Mouse (Mus musculus) cerebellum, adult (tissue): ENCODE measurements at regions not wholly inside any gene's neighbourhood (a gene's known extent, or its start where the extent isn't known, plus 50 kb on each side); places are given as distances from the start of the nearest gene placed in this dataset.

Experiments
- ATAC-seq: cut with Nextera tagmentation; 2 replicates; pipeline ENCODE4 v1.9.2; 2017; ENCODE audit warnings: mild to moderate bottlenecking, moderate library complexity, mixed read lengths; ENCODE audit not compliant: insufficient number of reproducible peaks, low FRiP score, low TSS enrichment

GRCm38 (mm10) chr2:124772055-124772708 lies 295.7 kb upstream of the Slc24a5 start:
- no peak for ATAC-seq

DNA sequence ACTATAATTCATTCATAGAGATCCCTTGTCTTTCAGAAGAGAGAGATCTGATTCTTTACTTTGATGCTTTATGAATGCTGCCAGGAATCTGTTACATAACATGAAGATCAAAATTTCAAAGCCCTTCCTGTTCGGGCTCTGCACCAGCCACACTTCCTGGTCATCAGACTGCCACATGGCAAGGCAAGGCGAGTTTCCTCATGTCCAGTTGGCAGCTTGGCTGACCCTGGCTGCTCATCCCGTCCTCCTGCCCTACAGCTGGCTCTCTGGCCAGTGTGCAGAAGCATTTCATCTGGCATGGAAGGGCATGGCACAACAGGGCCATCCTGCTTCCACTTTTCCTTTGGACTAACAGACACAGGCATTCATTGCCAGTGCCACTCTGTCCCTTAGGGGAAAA lies 292.2 kb upstream of the Slc24a5 start:
- ATAC-seq, result peak; percentile 85

GRCm38 (mm10) chr2:124792633-124793036 lies 275.3 kb upstream of the Slc24a5 start:
- peak; percentile 84 for ATAC-seq

GRCm38 (mm10) chr2:124811709-124812108 lies 256.2 kb upstream of the Slc24a5 start:
- no peak for ATAC-seq

- no peak for ATAC-seq
Measured at GRCm38 (mm10) chr2:124816814-124817213, 251.1 kb upstream of the Slc24a5 start.

- no peak for ATAC-seq
Measured at GRCm38 (mm10) chr2:124819846-124820245, 248.1 kb upstream of the Slc24a5 start.

- no peak for ATAC-seq
Measured at GRCm38 (mm10) chr2:124820821-124821220, 247.1 kb upstream of the Slc24a5 start.

DNA sequence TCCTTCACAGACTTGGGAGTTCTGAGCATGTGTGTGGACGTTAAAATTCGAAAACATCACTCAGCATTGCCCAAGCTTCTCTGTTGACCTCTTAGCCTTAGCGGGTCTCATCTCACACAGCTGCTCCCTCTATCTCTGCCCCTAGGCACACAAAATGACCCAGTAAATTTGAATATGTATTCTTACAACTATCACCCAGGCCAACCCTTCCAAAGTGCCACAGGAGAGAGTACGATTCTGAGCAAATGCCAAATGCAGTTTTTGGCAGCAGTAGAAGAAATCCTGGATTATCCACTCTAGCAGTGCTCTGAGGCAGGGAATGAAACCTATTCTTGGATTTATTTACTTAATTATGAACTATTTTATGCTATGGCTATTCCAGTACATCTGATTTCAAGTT lies 246.6 kb upstream of the Slc24a5 start:
- no peak for ATAC-seq

DNA sequence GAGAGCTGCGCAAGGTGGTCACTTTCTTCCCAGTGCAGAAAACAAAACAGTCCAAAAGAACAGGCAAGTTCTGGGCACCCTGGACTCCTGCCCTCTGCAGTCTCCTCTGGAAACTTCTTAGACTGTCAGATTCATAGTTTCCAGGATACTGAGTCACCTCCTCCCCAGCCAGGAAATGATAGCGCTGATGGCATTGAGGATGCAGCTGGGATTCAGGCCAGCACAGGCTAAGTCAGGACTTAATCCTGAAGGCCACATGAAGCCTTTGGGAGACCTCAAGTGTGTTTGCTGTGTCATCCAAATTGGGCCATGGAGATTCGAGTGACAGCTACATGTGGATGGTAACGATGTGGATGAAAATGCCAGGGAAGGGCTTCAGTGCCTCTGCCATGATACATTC lies 219.1 kb upstream of the Slc24a5 start:
- ATAC-seq, result no peak

DNA sequence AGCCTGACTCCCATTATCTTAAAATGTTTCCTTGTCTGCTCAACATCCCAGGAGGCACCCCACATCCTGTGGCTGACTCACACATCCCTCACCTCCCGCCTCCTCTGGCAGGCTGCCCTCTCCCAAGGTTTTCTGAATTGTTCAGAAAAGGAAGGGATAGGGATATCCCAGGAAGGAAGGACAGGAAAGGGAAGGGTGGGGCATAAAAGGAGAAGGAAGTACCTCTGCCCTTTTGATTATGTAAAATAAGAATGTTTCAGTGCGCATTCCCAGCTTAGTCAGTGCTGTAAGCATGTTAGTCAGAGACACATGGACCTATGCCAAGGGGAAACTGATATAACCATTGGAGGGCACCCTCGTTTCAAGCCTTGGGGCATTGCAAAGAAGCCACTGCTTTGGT lies 209.4 kb upstream of the Slc24a5 start:
- no peak for ATAC-seq

GRCm38 (mm10) chr2:124888209-124888608 lies 179.7 kb upstream of the Slc24a5 start:
- no peak for ATAC-seq

DNA sequence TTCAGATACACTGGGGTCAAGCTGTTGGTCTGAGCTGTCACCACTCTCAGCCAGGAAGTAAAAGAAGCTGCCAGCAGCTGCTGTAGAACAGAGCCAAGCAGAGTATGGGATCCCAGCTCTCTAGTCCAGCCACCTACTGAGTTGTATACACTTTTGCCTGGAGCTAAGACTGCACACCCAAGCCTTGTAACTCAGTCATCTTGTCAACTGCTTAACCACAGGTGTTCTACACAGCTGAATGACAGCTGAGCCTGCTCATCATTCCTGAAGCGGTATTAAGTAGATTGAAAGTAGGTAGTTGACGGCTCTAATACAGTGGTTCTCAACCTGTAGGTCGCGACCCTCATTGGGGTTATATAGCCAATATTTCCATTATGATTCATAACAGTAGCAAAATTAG lies 172.9 kb upstream of the Slc24a5 start:
- ATAC-seq, result no peak

- no peak for ATAC-seq
Measured at GRCm38 (mm10) chr2:124903556-124903955, 164.4 kb upstream of the Slc24a5 start.

DNA sequence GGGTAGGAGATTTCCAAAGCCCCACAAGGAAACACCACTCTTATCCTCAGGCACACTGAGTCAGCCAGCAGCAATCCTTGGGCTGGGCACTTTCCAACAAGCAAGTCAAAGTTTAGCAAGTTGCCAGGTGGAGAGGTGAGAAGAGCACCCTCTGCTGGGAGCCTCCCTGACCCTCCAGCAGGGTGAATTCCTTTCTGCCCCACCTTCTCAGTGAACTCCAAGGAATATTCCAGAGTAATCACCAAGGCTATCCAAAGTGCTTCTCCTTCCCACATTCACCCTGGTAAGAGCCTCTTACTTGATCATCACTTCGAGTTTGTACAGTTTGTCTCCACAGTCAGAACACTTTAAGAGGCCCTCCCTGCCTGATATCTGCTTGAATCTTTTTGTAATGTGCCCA lies 162.8 kb upstream of the Slc24a5 start:
- ATAC-seq, result no peak

- no peak for ATAC-seq
Measured at GRCm38 (mm10) chr2:124918986-124919761, 148.8 kb upstream of the Slc24a5 start.

GRCm38 (mm10) chr2:124919762-124920255 lies 148.1 kb upstream of the Slc24a5 start:
- ATAC-seq, result no peak

GRCm38 (mm10) chr2:124920265-124920664 lies 147.7 kb upstream of the Slc24a5 start:
- ATAC-seq, result no peak

DNA sequence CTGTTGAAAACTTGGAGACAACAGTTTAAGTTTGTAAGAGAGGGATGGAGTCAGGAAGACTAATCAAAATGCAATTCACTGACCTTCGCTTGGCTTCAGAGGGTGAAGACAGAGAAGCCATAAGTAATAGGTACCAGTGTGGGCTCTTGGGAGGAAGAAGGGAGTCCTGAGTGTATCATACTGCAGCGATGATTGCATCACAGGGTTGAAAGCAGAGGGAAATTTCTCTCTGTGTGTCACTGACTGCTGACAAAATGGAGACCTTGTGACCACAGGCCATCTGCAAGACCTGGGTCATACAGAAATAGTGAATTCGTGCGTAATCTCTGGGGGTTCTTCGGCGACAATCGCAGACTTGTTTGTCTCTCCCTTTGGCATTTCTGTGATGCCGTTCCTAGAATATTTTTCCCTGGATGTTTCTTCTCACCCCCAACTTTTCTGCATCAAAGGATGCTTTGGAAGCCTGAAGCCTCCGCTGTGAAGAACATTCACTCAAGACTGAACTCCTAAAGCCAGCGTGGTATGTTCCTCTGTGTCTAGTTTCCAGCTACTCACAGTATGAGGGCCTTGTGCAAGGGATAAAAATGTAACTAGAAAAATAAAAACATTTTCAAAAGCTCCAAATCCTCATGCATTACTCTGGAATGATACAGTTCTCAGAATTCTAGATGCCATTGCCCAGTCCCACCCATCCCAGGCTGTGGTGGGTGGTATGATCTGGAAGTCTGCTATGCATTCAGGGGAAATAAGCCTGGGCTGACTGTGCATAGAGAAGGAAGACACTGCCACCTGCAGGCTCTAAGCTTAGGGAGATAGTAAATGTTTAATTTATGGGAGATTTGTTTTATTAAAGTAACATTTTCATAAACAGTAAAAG lies 139.8 kb upstream of the Slc24a5 start:
- no peak for ATAC-seq

DNA sequence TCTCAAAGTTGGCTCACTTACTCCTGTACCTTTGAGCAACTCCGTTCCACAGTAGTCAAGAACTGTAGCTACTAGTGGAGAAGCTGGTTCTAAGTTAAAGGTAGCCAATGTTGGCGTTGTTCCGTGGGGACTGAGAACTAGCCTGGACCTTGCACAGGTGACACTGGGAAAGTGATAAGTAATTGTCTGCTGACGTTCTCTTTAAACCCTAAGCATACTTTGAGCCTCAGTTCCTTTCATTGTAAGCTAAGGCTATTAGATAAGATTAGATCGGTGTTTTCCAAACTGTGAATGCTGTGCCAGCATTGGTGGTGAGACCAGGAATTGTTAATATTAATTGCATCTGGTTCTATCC lies 139.2 kb upstream of the Slc24a5 start:
- no peak for ATAC-seq

DNA sequence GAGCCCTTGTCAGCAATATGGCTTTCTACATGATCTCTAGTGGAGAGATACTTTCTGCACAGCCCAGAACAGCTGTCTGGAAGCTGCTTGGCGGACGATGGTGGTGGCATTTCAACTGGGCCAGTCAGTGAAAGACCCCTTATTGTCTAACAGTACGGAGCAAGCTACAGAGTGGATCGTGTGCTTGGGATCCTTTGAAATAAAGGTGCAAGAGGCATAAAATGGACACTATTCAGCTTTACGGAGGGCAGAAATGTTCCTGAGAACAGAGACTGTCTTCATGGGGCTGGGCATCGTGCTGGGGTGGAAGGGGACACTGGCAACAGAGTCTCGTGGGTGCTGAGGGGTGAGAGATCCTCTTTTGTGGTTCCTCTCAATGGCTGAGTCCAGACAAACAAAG lies 137.2 kb upstream of the Slc24a5 start:
- ATAC-seq, result no peak

GRCm38 (mm10) chr2:124932566-124932965 lies 135.4 kb upstream of the Slc24a5 start:
- peak; percentile 69 for ATAC-seq
